Mouse (Mus musculus) liver (tissue): ENCODE results near the gene Zbtb3.
A peak's percentile ranks its signal among the peaks of the same experiment; 100 is the strongest.

ENCODE experiments used
- DNase-seq: peaks from one replicate; pipeline ENCODE4 v3.0.0-alpha.2; 2020; ENCODE audit warnings: mixed read lengths

The Zbtb3 gene

GRCm38 (mm10) chr19:8802130-8802821 is at the start of gene Zbtb3:
Gene Zbtb3, plus strand, starts transcription at chr19:8802555.
- peak; percentile 97 for DNase-seq

DNA sequence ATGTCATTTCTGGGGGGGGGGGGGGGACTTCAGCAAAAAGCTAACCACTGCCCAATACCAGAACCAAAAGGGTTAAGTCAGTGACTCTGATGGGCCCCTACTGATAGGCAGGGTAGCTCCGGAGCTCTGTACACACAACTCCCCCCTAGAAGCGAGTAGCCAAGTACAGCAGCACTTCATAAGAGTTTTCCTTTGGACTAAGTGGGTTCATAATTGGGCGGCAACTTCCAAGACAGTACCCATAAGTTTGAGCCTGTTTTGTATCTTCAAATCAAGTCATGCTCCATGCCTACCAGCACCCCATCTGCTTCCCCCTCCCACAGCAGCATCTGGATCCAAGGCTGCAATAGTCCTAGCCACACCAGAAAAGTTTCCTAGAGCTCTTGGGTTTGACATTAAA is 46.7 kb upstream of the Zbtb3 start:
- DNase-seq = no peak

DNA sequence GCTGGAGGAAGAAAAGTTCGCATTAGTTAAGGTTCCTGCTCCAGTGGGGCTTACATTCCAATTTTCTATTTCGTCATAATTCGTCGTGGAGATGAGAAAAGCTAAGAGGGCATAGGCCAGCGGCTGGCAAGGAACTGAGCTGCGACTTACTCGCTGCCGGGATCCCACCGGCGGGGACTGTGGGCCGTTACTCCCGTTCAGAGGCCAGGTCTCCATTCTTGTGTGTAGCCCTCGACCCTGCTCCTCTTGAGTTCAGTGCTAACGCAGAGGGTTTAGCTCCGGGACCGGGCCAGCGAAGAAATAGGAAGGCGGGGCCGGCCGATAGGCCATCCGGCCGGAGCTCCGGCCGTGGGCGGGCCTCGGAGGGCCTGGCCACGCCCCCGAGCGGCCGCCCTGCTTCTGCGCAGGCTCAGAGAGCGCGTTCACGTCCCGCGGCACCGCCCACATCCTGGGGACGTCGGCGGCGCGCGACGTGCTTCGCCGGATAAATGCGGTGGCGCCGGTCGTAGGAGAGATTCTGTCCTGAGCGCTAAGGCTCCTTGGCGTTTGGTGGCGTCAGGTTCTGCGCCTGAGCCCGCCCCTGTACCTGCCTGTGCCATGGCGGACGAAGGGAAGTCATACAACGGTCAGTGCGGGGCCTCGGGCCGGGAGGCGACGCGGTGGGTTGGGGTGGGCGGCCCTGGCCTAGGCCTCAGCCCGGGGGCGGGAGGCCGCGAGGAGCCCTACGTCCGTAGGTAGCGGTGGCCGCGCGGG is 45.5 kb upstream of the Zbtb3 start, which contains the start of gene Nxf1:
Gene Nxf1 (plus strand): TSS at position 439 of the 753 bp plus-strand sequence.
- DNase-seq = peak; percentile 96

GRCm38 (mm10) chr19:8757471-8757998 is 44.8 kb upstream of the Zbtb3 start:
- no peak for DNase-seq

GRCm38 (mm10) chr19:8758899-8759298 is 43.5 kb upstream of the Zbtb3 start:
- DNase-seq = no peak

DNA sequence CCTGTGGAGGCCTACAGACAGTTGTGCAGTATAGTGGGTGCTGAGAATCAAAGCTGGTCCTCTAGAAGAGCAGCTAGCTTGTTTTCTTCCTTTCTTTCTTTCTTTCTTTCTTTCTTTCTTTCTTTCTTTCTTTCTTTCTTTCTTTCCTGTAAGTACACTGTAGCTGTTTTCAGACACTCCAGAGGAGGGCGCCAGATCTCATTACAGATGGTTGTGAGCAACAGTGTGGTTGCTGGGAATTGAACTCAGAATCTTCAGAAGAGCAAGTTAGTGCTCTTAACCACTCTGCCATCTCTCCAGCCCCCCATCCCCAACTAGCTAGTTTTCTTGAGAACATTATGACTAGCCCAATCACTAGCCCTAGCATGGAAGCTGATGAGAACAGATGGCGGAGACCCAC is 41.6 kb upstream of the Zbtb3 start:
- peak; percentile 33 for DNase-seq

GRCm38 (mm10) chr19:8763276-8763675 is 39.1 kb upstream of the Zbtb3 start:
- no peak for DNase-seq

- DNase-seq = no peak
Observed at GRCm38 (mm10) chr19:8765562-8765961, 36.8 kb upstream of the Zbtb3 start.

GRCm38 (mm10) chr19:8770567-8771270 is 31.6 kb upstream of the Zbtb3 start, which contains the start of gene Tmem223:
Gene Tmem223, plus strand, starts transcription at chr19:8770996.
- DNase-seq = peak; percentile 78

GRCm38 (mm10) chr19:8772996-8773395 is 29.4 kb upstream of the Zbtb3 start:
- peak; percentile 60 for DNase-seq

DNA sequence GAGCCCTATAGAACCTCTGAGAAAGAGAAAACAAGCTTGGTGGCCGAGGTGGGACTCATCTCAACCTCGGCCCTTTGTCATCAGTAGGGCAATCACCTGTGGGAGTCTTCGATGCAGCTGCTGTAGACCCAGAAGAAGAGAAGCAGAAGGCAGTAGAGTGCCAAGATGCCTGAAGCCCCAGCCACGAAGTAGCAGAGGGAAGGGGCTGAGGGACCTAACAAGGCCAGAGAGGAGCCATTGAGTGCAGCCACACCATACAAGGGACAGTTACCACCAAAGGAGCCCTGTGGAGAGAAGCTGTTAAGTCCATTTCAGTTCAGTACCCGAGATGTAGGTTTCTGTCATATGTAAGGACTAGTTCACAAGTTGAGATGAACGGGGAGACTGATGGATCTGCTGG is 28.9 kb upstream of the Zbtb3 start:
- no peak for DNase-seq

- peak; percentile 96 for DNase-seq
Observed at GRCm38 (mm10) chr19:8774086-8774835, 28.1 kb upstream of the Zbtb3 start, which contains the start of gene Tmem179b. Gene Tmem179b, minus strand, starts transcription at chr19:8774467.

DNA sequence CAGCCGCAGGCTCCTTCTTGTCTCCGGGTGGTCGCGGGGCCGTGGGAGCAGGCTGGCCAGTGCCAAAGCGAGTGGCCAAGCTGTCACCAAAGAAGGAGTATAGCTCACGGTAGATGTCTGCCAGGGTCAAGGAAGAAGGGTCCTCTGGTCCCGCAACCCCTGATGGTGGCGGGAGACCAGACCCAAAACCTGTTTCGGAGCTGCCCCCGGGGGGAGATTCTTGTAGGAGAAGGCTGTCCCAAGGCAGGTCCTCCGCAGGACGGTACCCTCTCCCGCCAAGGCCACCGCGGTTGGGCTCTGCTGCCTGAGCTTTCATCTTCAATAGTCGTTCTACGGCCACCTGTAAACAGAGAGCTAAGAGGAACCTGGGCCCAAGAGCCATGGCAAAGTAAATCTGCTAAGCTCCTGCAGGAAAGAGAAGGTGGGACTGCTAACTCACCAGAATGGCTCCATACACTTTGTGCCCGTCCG is 27.4 kb upstream of the Zbtb3 start:
- DNase-seq = peak; percentile 26

DNA sequence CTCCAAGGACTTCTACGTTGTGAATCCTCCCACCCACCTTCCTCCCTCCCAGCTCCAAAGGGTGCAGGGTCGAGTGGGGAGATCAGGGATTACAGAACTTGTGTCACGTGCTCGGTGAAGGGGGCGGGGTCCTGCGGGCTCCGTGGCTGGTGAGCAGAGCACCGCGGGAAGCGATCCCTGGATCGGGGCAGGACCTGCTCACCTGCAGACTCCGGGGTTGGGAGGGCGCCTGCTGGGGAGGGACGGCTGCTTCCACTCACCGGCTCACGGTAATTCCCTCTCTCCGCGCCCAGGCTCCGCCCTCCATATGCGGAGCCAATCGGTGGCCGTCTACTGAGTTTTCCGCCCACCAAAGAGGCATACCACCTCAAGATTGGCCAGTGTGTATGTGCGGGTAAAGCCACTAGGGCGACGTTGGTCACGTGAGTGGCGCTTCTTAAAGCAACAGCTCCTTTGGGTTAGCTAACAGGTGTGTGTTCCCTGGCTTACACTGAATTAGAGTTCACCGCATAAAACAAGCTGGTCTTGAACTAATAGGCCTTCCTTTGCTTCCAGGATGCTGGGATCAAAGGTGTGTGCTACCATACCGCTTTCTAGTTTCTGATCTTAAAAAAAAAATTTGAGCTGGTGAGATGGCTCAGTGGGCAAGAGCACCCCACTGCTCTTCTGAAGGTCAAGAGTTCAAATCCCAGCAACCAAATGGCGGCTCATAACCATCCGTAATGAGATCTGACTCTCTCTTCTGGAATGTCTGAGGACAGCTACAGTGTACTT is 16.2 kb upstream of the Zbtb3 start, which contains the start of gene Taf6l:
Gene Taf6l (minus strand): TSS at position 410 of the 774 bp plus-strand sequence.
- peak; percentile 95 for DNase-seq

- no peak for DNase-seq
Observed at GRCm38 (mm10) chr19:8788521-8788920, 13.8 kb upstream of the Zbtb3 start.

- no peak for DNase-seq
Observed at GRCm38 (mm10) chr19:8789171-8789570, 13.2 kb upstream of the Zbtb3 start.

DNA sequence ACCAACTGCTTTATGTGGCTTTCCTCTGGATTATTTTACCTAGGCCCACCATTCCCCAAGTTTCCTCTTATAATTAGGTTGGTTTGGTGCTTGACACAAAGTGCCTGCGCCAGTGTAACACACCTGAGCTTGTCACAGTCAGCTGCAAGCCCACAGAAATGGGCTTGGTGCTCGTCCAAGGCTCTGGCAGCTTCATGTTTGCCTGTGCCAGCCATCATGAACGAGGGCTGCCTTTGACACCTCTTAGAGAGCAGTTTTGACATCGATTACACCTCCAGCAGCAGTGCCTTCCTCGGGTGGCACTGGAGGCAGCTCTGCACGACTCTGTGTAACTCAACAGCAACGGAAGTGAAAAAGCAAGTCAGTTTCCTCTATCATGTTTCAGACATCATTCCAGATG is 12.2 kb upstream of the Zbtb3 start:
- no peak for DNase-seq

DNA sequence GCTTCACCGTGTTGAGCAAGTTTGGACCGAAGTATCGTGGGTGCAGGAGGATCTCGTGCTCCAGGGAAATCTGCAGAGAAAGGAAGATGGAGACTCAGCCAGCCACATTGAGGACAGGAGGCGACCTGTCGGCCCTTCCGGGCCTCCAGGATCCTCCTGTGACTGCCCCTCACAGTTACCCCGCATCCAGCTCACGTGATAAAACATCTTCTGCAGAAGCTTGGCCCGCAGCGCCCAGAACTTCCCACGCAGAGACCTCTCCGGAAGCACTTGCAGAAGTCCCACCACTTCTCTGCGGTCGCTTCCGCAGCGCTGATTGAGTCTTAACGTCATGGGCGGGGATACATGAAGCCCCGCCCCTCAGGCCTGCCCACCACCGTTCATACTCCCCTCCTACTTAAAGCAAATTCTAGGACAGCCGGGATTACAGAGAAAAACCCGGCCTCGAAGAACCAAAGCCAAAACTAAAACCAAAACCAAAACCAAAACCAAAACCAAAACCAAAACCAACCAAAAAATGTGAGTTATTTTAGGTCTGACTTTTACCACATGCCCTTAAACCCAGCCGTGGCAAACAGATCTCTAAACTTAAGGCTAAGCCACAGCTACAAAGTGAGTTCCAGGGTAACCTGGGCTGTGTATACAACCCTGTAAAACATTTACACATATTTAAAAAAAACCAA is 4.0 kb upstream of the Zbtb3 start, which contains the start of gene Polr2g:
Gene Polr2g (minus strand): TSS at position 314 of the 683 bp plus-strand sequence.
- peak; percentile 93 for DNase-seq

DNA sequence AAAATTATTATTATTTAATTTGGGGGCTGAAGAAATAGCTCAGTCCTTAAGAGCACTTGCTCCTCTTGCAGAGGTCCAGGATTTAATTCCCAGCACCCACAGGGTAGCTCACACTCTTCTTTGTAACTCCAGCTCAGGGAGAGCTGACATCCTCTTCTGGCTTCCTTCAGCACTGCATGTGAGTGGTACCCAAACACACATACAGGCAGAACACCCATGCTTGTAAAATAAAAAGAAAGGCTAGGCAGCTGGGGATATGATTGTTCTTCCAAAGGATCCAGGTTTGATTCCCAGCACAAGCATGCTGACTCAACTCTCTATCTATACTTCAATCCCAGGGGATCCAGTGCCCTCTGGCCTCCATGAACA is 3.4 kb upstream of the Zbtb3 start:
- no peak for DNase-seq

DNA sequence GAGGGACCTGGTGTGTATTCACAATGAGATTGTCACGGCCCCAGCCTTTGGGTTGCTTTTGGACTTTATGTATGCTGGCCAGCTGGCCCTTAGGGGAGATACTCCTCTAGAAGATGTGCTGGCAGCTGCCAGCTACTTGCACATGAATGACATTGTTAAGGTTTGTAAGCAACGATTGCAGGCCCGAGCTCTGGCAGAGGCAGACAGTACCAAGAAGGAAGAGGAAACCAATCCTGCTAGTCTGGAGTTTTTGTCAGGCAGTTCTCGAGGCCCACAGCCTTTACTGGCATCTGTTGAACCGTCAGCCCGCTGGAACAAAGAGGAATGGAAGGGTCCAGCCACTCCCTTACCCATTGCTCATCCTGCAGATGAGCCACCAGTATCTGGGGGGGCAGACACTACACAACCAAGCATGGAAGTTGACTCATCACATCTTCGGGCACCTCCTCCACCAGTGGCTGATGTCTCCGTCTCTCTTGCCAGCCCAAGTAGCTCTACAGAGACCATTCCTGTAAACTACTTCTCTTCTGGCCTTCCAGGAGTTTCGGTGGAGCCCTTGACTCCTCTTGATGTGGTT is 937 bp downstream of the Zbtb3 start:
- DNase-seq = no peak
